Mouse (Mus musculus): ENCODE measurements around the gene Chmp3. TPM values are rescaled to one million over a fixed set of nuclear protein-coding genes. Genes with fewer than 3 reads are reported as not detected.

Chmp3 gene
- polyA plus RNA-seq, 1 experiment from 2014 or later, result 109 TPM

GRCm38 (mm10) chr6:71631706-71632461 lies 88.3 kb downstream of the Chmp3 start:
- Histone ChIP-seq H3K9me3 (ENCODE audit: control insufficient read depth) (no peaks in the 10 kb centered on the region), H3K36me3 (ENCODE audit: control insufficient read depth, insufficient read depth) (peaks cover 10% of the 10 kb centered on the region; the same call in 1 of the 2 replicates), H3K4me1 (replicated peaks; ENCODE audit: control insufficient read depth, insufficient read depth, low read length) (peaks cover 15% of the 10 kb centered on the region; the same call in 1 of the 2 replicates), H3K4me3 (ENCODE audit: low read depth, low read length) (peak overlapping the region; percentile 80), H3K4me2 (replicated peaks; ENCODE audit: low read depth) (peak overlapping the region; percentile 73), H3K27me3 (replicated peaks; ENCODE audit: control insufficient read depth, insufficient read depth, low read length) (no peaks in the 10 kb centered on the region), H3K27ac (ENCODE audit: low read depth, low read length) (peak overlapping the region; percentile 98), H3K9ac (ENCODE audit: low read depth, low read length) (peak overlapping the region; percentile 94)
- WGBS, result 2% methylated on average over 42 of the region's 42 CpGs
- no peak for TF ChIP-seq CTCF (IDR thresholded peaks at IDR 0.05; ENCODE audit: low read depth)
- no peak for ATAC-seq

Other genes starting within 250 kb of the Chmp3 start
- gene Smyd1, start 221.6 kb upstream of the Chmp3 start, polyA plus RNA-seq (2015; fragmentation: Nextera tagmentation; extraction: Ambion mirVana), result 0.08 and 0.13 TPM in 2 replicates
- 0.08 and 0.16 TPM in 2 replicates for gene Cd8b1, start 221.0 kb upstream of the Chmp3 start, polyA plus RNA-seq (2015; fragmentation: Nextera tagmentation; extraction: Ambion mirVana)
- 0.12 TPM in 1 of 2 replicates, not detected in the other for gene Cd8a, start 170.4 kb upstream of the Chmp3 start, polyA plus RNA-seq (2015; fragmentation: Nextera tagmentation; extraction: Ambion mirVana)
- 12.2 and 12.8 TPM in 2 replicates for gene Rmnd5a, start 103.2 kb upstream of the Chmp3 start, polyA plus RNA-seq (2015; fragmentation: Nextera tagmentation; extraction: Ambion mirVana)
- 44.2 and 45.3 TPM in 2 replicates for gene Rnf103, start 49.9 kb upstream of the Chmp3 start, polyA plus RNA-seq (2015; fragmentation: Nextera tagmentation; extraction: Ambion mirVana)
- 14.8 and 17.1 TPM in 2 replicates for gene Kdm3a, start 89.2 kb downstream of the Chmp3 start, polyA plus RNA-seq (2015; fragmentation: Nextera tagmentation; extraction: Ambion mirVana)
- gene Reep1, start 163.8 kb downstream of the Chmp3 start, polyA plus RNA-seq (2015; fragmentation: Nextera tagmentation; extraction: Ambion mirVana), result 6.5 and 6.7 TPM in 2 replicates